Mouse (Mus musculus) bone marrow, adult 2 months (tissue): Measurements from ENCODE around the gene Trub1. TPM values are rescaled to one million over a fixed set of nuclear protein-coding genes. Genes with fewer than 3 reads are reported as not detected.

Experiments used
- H3K27ac ChIP-seq: fragments of 200-500 bp; 2 replicates; pipeline ENCODE4 v1.5.1; 2012; ENCODE audit warnings: low read depth, mild to moderate bottlenecking, control low read depth, inconsistent platforms, low read length; ENCODE audit not compliant: control insufficient read depth, poor library complexity, insufficient read depth
- H3K4me1 ChIP-seq: fragments of 200-500 bp; 2 replicates; pipeline ENCODE4 v1.6.1; 2011; ENCODE audit warnings: low read length; ENCODE audit not compliant: control insufficient read depth, insufficient read depth
- H3K4me3 ChIP-seq: fragments of 200-500 bp; replicated peaks from 2 replicates; pipeline ENCODE3; 2011; ENCODE audit warnings: mild to moderate bottlenecking, low read depth, low read length, control low read depth; ENCODE audit not compliant: control insufficient read depth
- CTCF ChIP-seq: fragments of 200-500 bp; IDR thresholded peaks from 2 replicates; pipeline ENCODE4 v1.5.1; 2011; ENCODE audit warnings: low read length, control low read depth; ENCODE audit not compliant: control insufficient read depth, insufficient read depth
- POLR2A ChIP-seq: fragments of 200-500 bp; IDR thresholded peaks from 2 replicates; pipeline ENCODE4 v1.6.1; 2011; ENCODE audit warnings: low read depth, mild to moderate bottlenecking, control low read depth, low read length, borderline replicate concordance; ENCODE audit not compliant: control insufficient read depth
- WGBS: fragments of 180-500 bp; shearing (Covaris S2); methylation state at CpG from one replicate; pipeline ENCODE4 v1.1.7; 2018; 5-methylcytosine and 5-hydroxymethylcytosine counted together
- polyA plus RNA-seq: library from polyadenylated mRNA; stranded (reverse); fragments of >200 nt; gene quantifications from 2 replicates; pipeline ENCODE4 v1.2.4, GENCODE M21; 2011; ENCODE audit warnings: low replicate concordance; ENCODE audit not compliant: missing spikeins, insufficient read depth, insufficient read length

Trub1 gene
- polyA plus RNA-seq, 1 experiment, result 8.4 TPM

- Histone ChIP-seq H3K4me3 (no peak overlapping the region), H3K27ac (no peak overlapping the region), H3K4me1 (no peaks in the 10 kb centered on the region; the same call in 1 of the 2 replicates)
- 75% methylated on average over 6 of the region's 6 CpGs for WGBS
- TF ChIP-seq POLR2A, result no peak
- no peak for TF ChIP-seq CTCF
Measured at GRCm38 (mm10) chr19:57431476-57431875, 21.2 kb upstream of the Trub1 start.

- no peak overlapping the region for H3K4me3 ChIP-seq
- H3K4me1 ChIP-seq, result no peaks in the 10 kb centered on the region; the same call in 1 of the 2 replicates
- TF ChIP-seq POLR2A (no peak), CTCF (no peak)
- no peak overlapping the region for H3K27ac ChIP-seq
- WGBS, result 78% methylated on average over 6 of the region's 6 CpGs
Measured at GRCm38 (mm10) chr19:57434024-57434423, 18.7 kb upstream of the Trub1 start.

- Histone ChIP-seq H3K27ac (no peak overlapping the region), H3K4me3 (no peak overlapping the region), H3K4me1 (no peaks in the 10 kb centered on the region; the same call in 1 of the 2 replicates)
- 64% methylated on average over 10 of the region's 10 CpGs for WGBS
- no peak for TF ChIP-seq CTCF
- TF ChIP-seq POLR2A, result no peak
Measured at GRCm38 (mm10) chr19:57436586-57437021, 16.1 kb upstream of the Trub1 start.

GRCm38 (mm10) chr19:57437042-57437441 lies 15.7 kb upstream of the Trub1 start:
- WGBS, result 85% methylated on average over 7 of the region's 7 CpGs

GRCm38 (mm10) chr19:57439296-57439695 lies 13.4 kb upstream of the Trub1 start:
- Histone ChIP-seq H3K4me1 (no peaks in the 10 kb centered on the region; the same call in 1 of the 2 replicates), H3K4me3 (no peak overlapping the region), H3K27ac (no peak overlapping the region)
- 93% methylated on average over 5 of the region's 5 CpGs for WGBS
- no peak for TF ChIP-seq POLR2A
- TF ChIP-seq CTCF, result no peak

More at GRCm38 (mm10) chr19:57437042-57437441, 15.7 kb upstream of the Trub1 start:
- H3K4me1 ChIP-seq, result no peaks in the 10 kb centered on the region; the same call in 1 of the 2 replicates
- no peak overlapping the region for H3K4me3 ChIP-seq
- H3K27ac ChIP-seq, result no peak overlapping the region
- TF ChIP-seq CTCF (no peak), POLR2A (no peak)

GRCm38 (mm10) chr19:57441501-57441900 lies 11.2 kb upstream of the Trub1 start:
- TF ChIP-seq POLR2A (no peak), CTCF (no peak)
- H3K27ac ChIP-seq, result no peak overlapping the region
- 72% methylated on average over 7 of the region's 7 CpGs for WGBS
- H3K4me1 ChIP-seq, result no peaks in the 10 kb centered on the region
- H3K4me3 ChIP-seq, result no peak overlapping the region

GRCm38 (mm10) chr19:57442936-57443657 lies 9.6 kb upstream of the Trub1 start:
- H3K4me3 ChIP-seq, result no peak overlapping the region
- WGBS, result 38% methylated on average over 8 of the region's 8 CpGs
- no peak for TF ChIP-seq POLR2A
- no peak for TF ChIP-seq CTCF

GRCm38 (mm10) chr19:57445049-57445448 lies 7.7 kb upstream of the Trub1 start:
- TF ChIP-seq CTCF, result no peak
- TF ChIP-seq POLR2A, result no peak
- Histone ChIP-seq H3K27ac (no peak overlapping the region), H3K4me3 (no peak overlapping the region), H3K4me1 (no peaks in the 10 kb centered on the region)
- 79% methylated on average over 5 of the region's 5 CpGs for WGBS

More at GRCm38 (mm10) chr19:57442936-57443657, 9.6 kb upstream of the Trub1 start:
- H3K4me1 ChIP-seq, result no peaks in the 10 kb centered on the region
- no peak overlapping the region for H3K27ac ChIP-seq
